Mouse (Mus musculus) mouse embryonic stem cell (cell line): ENCODE measurements around the gene Krt9.
"Not testable (repeated sequence)": the region's sequence is repeated elsewhere in the genome, so short reads cannot be mapped to it uniquely, and the experiment has no call there.

ENCODE experiments used
- in situ Hi-C, 2 experiments: fragments of 300-500 bp; cut with MboI; formaldehyde crosslinking; loops; 1 replicate in 1 of 2; 3 replicates in 1 of 2; pipeline ENCODE4 v1.14.3; 2019 to 2020; ENCODE audit warnings: low sequenced_read_pairs in 2 of 2, low pct_unique_long_range_greater_than_20kb in 1 of 2, mixed read lengths in 1 of 2; ENCODE audit not compliant: unreplicated experiment in 1 of 2

The Krt9 gene

DNA sequence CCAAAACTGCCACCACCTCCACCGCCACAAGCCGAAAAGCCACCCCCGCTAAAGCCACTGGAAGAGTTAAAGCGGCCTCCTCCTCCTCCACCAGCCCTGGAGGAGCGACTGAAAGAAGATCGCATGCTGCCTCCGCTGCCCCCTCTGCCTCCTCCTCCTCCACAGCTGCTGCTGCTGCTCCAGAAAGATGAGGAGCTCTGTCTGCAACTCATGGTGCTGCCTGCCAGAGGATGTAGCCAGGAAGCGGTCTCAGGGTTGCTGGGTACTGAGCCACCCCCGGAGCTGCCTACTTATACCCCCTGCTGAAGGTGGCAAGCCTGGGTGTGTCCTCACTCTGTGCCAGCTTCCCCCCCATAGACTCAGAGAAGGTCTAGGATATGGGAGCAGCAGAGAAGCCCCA, at the start of gene Krt9:
Gene Krt9 (minus strand): TSS at position 255 of the 400 bp plus-strand sequence.
- in situ Hi-C loops, result no loop called here

GRCm38 (mm10) chr11:100240272-100240671, 47.2 kb upstream of the Krt9 start:
- in situ Hi-C loops, result not testable (repeated sequence)

DNA sequence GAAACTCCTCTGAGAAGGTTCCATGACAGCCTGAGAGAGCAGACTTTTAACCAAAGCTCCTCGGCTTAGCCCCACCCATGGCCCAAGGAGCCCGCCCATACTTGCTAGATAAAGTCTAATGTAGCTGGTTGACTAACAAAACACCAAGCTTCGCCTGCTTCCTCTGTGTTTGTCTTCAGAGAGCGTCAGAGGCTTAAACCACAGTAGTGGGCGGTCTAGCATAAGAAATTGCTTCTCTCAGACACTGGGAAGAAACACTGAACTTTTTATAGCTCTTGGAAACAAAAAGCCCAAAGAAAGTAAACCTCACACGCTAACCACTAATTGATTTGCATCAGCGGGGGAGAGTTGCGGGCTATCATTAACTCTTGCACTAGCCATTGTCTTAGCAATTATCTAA, 28.7 kb upstream of the Krt9 start:
- in situ Hi-C loops, result no loop called here

DNA sequence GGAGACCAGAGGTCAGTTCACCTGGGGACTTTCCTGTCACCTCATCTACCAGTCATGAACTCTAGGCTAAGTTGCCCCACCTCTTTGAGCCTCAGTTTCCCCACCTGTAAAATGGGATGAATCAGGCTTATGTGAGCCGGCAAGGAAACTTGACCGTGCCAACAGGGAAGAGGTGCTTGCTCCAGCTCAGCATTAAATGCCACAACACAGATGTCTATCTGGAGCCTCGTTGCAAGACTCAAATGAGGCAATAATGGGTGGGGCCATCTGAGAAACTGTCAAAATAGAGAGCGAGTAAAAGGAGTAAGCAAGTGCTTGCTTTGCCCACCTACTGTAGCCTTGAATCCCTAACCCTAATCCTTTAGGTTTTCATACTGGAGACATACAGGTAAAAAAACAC, 26.3 kb upstream of the Krt9 start:
- in situ Hi-C loops, result no loop called here

DNA sequence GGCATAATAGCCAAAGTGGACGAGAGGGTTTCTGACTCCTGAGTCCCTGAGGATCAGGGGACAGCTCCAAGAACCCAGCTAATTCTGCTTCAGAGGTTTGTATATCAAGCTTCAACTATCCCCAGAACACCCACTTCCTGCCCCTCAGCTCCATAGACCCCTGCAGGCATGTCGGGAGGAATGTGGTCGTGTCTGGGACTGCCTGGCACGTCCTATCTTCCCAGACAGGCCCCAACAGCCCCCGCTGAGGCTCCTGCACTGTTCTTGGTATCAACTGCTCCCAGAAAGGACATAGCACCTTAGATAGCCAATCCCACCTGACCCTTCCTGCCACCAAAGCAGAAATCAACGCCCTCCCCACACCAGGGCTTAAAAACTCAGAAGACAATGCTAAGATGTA, 15.5 kb upstream of the Krt9 start:
- in situ Hi-C loops, result no loop called here

- in situ Hi-C loops, result no loop called here
These were observed 14.5 kb upstream of the Krt9 start, which contains the start of gene Krt14 for GRCm38 (mm10) chr11:100207498-100207897. Gene Krt14, minus strand, starts transcription at chr11:100207548.

- in situ Hi-C loops, result loop anchor here (5.0 kb wide), 2 partner anchors 79 to 94 kb away; no protein-coding TSS in a partner anchor
These were observed 10.4 kb upstream of the Krt9 start for GRCm38 (mm10) chr11:100203448-100203847.

- in situ Hi-C loops, result loop anchor here (5.0 kb wide), 2 partner anchors 79 to 94 kb away; no protein-coding TSS in a partner anchor
These were observed 9.9 kb upstream of the Krt9 start for GRCm38 (mm10) chr11:100202906-100203305.

DNA sequence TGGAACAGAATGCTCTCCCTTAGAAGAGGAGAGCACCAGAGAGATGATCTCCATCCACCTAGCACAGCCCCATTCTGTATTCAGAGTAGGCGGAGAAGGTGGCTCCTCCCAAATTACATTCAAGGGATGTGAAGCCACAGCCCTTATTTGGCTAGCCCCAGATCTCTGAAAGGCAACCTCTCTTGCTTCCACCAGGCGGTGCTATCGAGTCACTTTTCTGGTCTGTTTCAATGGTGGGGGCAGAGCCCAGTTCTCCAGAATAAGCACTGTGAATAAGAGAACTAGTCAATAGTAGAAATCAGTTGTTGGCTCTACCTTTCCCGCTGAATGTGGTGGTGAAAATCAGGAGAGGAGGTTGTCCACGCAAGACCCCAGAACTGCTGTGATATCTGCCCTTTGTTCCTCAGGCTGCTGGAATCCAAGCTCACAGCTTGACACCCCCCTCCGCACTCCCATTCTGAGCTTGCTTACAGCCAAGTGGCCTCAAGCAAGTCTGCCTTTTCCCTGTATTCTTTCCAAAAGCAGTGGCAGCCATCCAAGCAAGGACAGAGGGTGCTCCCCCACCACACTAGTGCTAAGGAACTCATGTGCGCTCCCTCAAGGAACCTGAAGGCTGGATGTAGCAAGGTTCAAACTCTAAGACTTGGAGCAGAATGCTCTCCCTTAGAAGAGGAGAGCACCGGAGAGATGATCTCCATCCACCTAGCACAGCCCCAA, 7.2 kb upstream of the Krt9 start:
- in situ Hi-C loops, result loop anchor here (5.0 kb wide), 2 partner anchors 82 to 97 kb away; no protein-coding TSS in a partner anchor

GRCm38 (mm10) chr11:100198666-100199065, 5.6 kb upstream of the Krt9 start:
- in situ Hi-C loops, result no loop called here

DNA sequence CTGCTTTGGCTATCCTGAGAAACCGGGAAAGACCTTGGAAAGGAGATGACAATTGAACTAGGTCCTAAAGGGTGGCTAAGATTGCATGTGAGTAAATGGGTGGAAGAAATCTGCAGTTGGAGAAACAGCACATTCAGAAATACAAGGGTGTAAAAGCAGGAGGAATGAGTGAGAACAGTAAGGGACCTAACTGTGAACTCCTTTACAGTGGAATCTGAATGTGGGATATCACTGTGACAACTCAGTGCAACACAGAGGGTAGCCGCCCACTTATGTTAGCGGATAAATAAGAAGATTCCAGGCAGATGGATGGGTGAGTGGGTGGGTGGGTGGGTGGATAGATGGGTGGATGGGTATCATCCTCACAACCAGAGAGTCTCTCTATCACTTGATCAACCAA, 1.2 kb downstream of the Krt9 start:
- in situ Hi-C loops, result no loop called here

DNA sequence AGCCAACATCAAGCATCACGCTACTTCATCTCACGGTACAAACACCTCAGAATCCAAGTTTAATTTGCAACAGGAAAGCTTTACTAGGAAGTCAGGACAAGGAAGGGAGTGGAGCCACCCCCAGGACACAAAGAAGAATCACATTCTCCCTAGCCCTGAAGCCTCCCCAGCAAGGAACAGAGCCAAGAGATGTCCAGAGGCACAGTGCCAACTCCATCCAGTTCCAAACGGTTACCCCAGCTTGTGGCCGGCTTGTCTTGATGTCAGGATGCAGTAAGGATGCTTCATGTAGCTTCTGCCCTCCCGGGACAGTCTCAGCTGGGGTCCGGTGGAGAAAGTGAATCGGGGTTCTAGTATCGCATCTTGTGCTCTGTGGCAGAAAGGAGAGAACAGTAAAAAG, 6.3 kb downstream of the Krt9 start:
- in situ Hi-C loops, result no loop called here

DNA sequence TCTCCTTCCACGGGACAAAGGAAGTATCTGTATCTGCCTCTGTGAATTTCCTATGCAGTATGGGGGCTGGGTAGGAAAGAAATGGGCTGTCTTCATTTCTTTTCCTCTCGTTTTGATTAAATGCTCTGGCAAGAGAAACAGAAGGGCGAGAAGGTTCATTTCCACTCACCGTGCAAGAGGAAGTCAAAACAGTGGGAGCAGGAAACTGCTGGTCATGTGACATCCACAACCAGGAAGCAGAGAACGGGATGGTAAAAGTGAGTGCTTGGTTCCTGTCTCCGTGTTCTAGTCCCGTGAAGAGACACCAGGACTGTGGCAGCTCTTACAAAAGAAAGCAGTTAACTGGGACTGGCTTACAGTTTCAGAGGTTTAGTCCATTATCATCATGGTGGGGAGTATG, 11.3 kb downstream of the Krt9 start:
- in situ Hi-C loops, result no loop called here

GRCm38 (mm10) chr11:100179260-100179659, 13.8 kb downstream of the Krt9 start:
- in situ Hi-C loops, result no loop called here

DNA sequence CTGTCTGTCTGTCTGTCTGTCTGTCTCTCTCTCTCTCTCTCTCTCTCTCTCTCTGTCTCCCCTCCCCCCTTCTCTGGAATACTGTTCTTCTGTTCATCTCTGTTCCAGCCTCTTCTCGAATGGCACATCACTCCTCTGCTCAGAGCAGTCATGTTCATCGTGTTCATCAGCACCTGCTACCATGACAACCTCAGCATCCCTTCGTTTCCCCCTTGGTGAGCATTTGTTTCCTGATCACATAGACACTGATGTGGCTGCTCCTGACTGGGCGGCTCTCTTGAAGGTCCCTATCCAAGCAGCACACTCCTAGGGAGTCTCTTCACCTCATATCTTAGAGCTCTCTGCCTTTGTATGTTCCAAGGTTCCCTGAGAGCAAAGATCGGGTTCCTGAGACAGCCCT, 14.7 kb downstream of the Krt9 start:
- in situ Hi-C loops, result no loop called here

GRCm38 (mm10) chr11:100176791-100177190, 16.3 kb downstream of the Krt9 start:
- in situ Hi-C loops, result no loop called here

DNA sequence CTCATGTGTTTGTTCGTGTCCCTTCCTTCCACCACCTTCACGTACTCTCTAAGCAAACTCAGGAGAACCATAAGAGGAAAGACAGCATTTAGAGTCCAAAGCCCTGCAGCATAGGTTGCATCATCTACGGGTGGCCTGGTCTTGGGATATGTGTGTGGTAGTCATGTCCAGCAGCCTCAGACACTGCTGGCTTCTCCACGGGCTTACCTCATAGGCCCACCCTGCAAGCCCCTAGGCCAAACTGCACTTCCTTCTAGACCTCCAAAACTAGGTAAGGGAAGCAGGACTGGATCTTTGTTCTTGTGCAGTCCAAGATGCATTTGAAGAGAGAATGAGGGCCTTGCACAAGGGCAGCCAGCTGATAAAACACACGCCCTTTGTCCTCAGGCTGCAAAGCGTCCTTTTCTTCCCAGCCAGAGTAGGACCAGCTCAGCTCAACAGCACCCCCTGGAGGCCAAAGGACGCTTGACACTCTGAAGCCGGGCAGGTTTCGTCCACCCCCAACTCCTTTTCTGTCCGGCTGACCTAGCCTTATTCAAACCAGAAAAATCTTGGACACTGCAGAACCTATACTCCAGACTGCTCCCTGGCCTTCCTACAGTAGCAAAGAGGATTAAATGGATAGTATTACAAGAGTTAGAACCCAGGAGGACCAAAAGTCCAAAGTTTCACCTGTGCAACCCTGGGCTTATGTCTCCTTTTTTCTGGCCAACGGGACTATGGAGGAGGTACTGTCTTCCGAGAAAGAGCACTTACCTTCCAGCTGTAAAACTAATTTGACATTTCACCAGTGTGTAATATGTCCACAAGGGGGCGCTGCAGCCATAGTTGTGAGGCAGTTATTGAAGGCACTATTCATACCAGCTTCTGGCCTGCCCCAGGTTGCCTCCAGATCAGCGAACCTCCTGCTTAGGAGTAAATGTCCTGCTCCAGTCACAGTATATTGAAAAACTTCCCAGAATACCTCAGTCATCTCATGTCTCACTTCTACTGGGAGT, 24.0 kb downstream of the Krt9 start:
- in situ Hi-C loops, result loop anchor here in 1 of 2 experiments (5.0 kb wide), 1 partner anchor 128 kb away; no protein-coding TSS in a partner anchor

DNA sequence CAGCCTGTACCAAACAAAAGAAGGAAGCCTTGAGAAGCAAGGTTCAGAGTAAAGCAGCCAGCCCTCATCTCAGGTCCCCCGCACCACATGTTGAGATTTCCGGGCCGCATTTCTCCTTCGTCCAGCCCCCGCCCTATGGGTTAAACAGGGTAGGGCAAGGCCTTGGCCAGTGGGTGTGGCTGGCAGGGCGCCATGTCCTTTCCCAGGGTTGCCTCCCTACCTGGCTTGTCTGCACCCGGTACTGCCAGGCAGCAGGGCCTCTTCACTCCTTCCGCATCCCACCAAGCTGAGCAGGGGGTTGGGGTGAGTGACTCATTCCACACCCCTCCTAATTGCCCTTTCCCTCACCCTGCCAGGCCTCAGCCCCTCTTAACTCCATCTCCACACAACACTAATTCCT, 25.0 kb downstream of the Krt9 start:
- in situ Hi-C loops, result loop anchor here in 1 of 2 experiments (5.0 kb wide), 1 partner anchor 129 kb away; no protein-coding TSS in a partner anchor

DNA sequence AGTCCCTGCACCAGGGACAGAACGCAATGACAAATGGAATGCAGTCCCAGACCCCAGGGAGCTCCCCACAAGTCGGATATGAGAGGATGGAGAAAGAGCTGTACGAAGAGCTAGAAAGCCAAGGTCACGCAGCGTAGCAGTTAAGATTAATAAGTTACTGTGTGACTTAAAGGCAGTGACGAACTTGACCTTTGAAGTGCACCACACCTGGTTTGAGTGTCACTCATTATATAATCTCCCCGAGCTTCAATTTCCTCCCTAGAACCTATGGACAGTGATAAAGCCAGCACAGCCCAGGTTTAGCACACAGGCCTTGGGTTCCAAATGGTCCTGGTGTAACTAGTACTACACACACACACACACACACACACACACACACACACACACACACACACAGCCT, 28.7 kb downstream of the Krt9 start:
- in situ Hi-C loops, result no loop called here
